Mouse (Mus musculus) frontal cortex, postnatal 14 days (tissue): ENCODE measurements around the gene Tk2.
"Not testable (repeated sequence)": the region's sequence is repeated elsewhere in the genome, so short reads cannot be mapped to it uniquely, and the experiment has no call there.

Source experiments
- DNase-seq, 2 experiments: peaks; one replicate each; pipeline ENCODE4 v3.0.0; 2022; ENCODE audit warnings: low spot score in 2 of 2

Gene Tk2

GRCm38 (mm10) chr8:104248276-104248675 is at the start of gene Tk2:
Gene Tk2, minus strand, starts transcription at chr8:104248558.
- peak; percentile 38 to 58 for DNase-seq

- no peak for DNase-seq
These were observed 46.0 kb upstream of the Tk2 start for GRCm38 (mm10) chr8:104294396-104294795.

- not testable (repeated sequence) for DNase-seq
These were observed 44.7 kb upstream of the Tk2 start, which contains the start of gene Cmtm2a for GRCm38 (mm10) chr8:104293081-104293480. Gene Cmtm2a, minus strand, starts transcription at chr8:104293181.

- no peak for DNase-seq
These were observed 20.6 kb upstream of the Tk2 start for GRCm38 (mm10) chr8:104268937-104269440.

GRCm38 (mm10) chr8:104268368-104268767 is 20.0 kb upstream of the Tk2 start:
- no peak for DNase-seq

- DNase-seq: not testable (repeated sequence)
These were observed 16.0 kb upstream of the Tk2 start for GRCm38 (mm10) chr8:104264271-104264935.

GRCm38 (mm10) chr8:104261802-104262201 is 13.4 kb upstream of the Tk2 start:
- not testable (repeated sequence) for DNase-seq

GRCm38 (mm10) chr8:104253016-104253415 is 4.7 kb upstream of the Tk2 start:
- no peak for DNase-seq

- DNase-seq: no peak
These were observed 3.1 kb upstream of the Tk2 start for GRCm38 (mm10) chr8:104251461-104251860.

GRCm38 (mm10) chr8:104250439-104251367 is 2.3 kb upstream of the Tk2 start, which contains the start of gene Cklf:
Gene Cklf, plus strand, starts transcription at chr8:104250861.
- peak; percentile 53 to 62 for DNase-seq

GRCm38 (mm10) chr8:104249442-104249996 is 1.2 kb upstream of the Tk2 start:
- no peak for DNase-seq

- no peak for DNase-seq
These were observed 466 bp downstream of the Tk2 start for GRCm38 (mm10) chr8:104247908-104248275.

- no peak for DNase-seq
These were observed 1.1 kb downstream of the Tk2 start for GRCm38 (mm10) chr8:104247054-104247907.

GRCm38 (mm10) chr8:104246621-104247020 is 1.7 kb downstream of the Tk2 start:
- DNase-seq: no peak

GRCm38 (mm10) chr8:104242038-104242644 is 6.2 kb downstream of the Tk2 start:
- DNase-seq: no peak

GRCm38 (mm10) chr8:104239418-104239861 is 8.9 kb downstream of the Tk2 start:
- no peak for DNase-seq

GRCm38 (mm10) chr8:104234573-104234972 is 13.8 kb downstream of the Tk2 start:
- DNase-seq: no peak

GRCm38 (mm10) chr8:104232919-104233318 is 15.4 kb downstream of the Tk2 start:
- no peak for DNase-seq

GRCm38 (mm10) chr8:104232039-104232438 is 16.3 kb downstream of the Tk2 start:
- DNase-seq: no peak

GRCm38 (mm10) chr8:104230377-104230776 is 18.0 kb downstream of the Tk2 start:
- no peak for DNase-seq

GRCm38 (mm10) chr8:104227048-104227447 is 21.3 kb downstream of the Tk2 start:
- no peak for DNase-seq
